Mouse (Mus musculus) neural tube, embryonic 11.5 days (tissue): ENCODE measurements around the gene Ctrb1. TPM values are rescaled to one million over a fixed set of nuclear protein-coding genes. Genes with fewer than 3 reads are reported as not detected.

Source experiments
- ATAC-seq: fragments of 200-750 bp; cut with Nextera tagmentation; 2 replicates; pipeline ENCODE4 v1.8.0; 2017; ENCODE audit warnings: moderate number of reproducible peaks, mild to moderate bottlenecking, moderate TSS enrichment, moderate library complexity; ENCODE audit not compliant: insufficient read depth, low FRiP score, low TSS enrichment
- DNase-seq: peaks from one replicate; pipeline ENCODE4 v3.0.0-alpha.2; 2015; ENCODE audit warnings: low spot score
- H3K27ac ChIP-seq: fragments of 300-500 bp; sonication (generic); 2 replicates; pipeline ENCODE4 v1.5.1; 2014; ENCODE audit warnings: low read depth, mild to moderate bottlenecking, low read length
- H3K27me3 ChIP-seq: fragments of 300-500 bp; sonication (generic); 2 replicates; pipeline ENCODE4 v1.6.1; 2014; ENCODE audit warnings: mild to moderate bottlenecking, low read length, mixed read lengths; ENCODE audit not compliant: control insufficient read depth, insufficient read depth
- H3K36me3 ChIP-seq: fragments of 300-500 bp; sonication (generic); 2 replicates; pipeline ENCODE4 v1.6.1; 2014; ENCODE audit warnings: mild to moderate bottlenecking, low read length, moderate library complexity, mixed read lengths; ENCODE audit not compliant: control insufficient read depth, insufficient read depth
- H3K4me1 ChIP-seq: fragments of 300-500 bp; sonication (generic); 2 replicates; pipeline ENCODE4 v1.6.1; 2014; ENCODE audit warnings: low read length, mixed read lengths; ENCODE audit not compliant: control insufficient read depth, insufficient read depth
- H3K4me2 ChIP-seq: fragments of 300-500 bp; sonication (generic); 2 replicates; pipeline ENCODE4 v1.6.1; 2014; ENCODE audit warnings: low read depth, mild to moderate bottlenecking, moderate library complexity
- H3K4me3 ChIP-seq: fragments of 300-500 bp; sonication (generic); 2 replicates; pipeline ENCODE4 v1.5.1; 2014; ENCODE audit warnings: low read depth, low read length
- H3K9ac ChIP-seq: fragments of 300-500 bp; sonication (generic); 2 replicates; pipeline ENCODE4 v1.6.1; 2014; ENCODE audit warnings: mild to moderate bottlenecking, low read length
- H3K9me3 ChIP-seq: fragments of 300-500 bp; sonication (generic); 2 replicates; pipeline ENCODE4 v1.6.1; 2016; ENCODE audit warnings: low read length; ENCODE audit not compliant: control insufficient read depth
- WGBS: fragments of 180-500 bp; shearing (Covaris S2); extraction: QIAGEN DNeasy Blood & Tissue Kit; methylation state at CpG from one replicate; pipeline ENCODE4 v1.1.7; 2014; 5-methylcytosine and 5-hydroxymethylcytosine counted together
- polyA plus RNA-seq: library from polyadenylated mRNA; unstranded; fragments of >200 nt; fragmentation: Nextera tagmentation; extraction: Ambion mirVana; gene quantifications from 2 replicates; pipeline ENCODE4 v1.2.1, GENCODE M21; 2014

The Ctrb1 gene
- polyA plus RNA-seq, 1 experiment from 2014 or later: not detected

GRCm38 (mm10) chr8:111726102-111726900, 35.5 kb upstream of the Ctrb1 start:
- H3K27me3 ChIP-seq: no peaks in the 10 kb centered on the region
- H3K4me2 ChIP-seq: no peak overlapping the region
- DNase-seq (no peak), ATAC-seq (no peak)
- peaks cover 25% of the 10 kb centered on the region for H3K4me1 ChIP-seq
- H3K27ac ChIP-seq: no peak overlapping the region
- WGBS: 72% methylated on average over 7 of the region's 7 CpGs
- H3K9ac ChIP-seq: no peak overlapping the region
- H3K36me3 ChIP-seq: no peaks in the 10 kb centered on the region
- H3K4me3 ChIP-seq: no peak overlapping the region
- H3K9me3 ChIP-seq: no peaks in the 10 kb centered on the region

- no peak overlapping the region for H3K9ac ChIP-seq
- WGBS: 88% methylated on average over 6 of the region's 6 CpGs
- no peak for ATAC-seq
- H3K4me2 ChIP-seq: no peak overlapping the region
- no peak overlapping the region for H3K4me3 ChIP-seq
- H3K27me3 ChIP-seq: no peaks in the 10 kb centered on the region
- H3K36me3 ChIP-seq: 0 out of 2 replicates have a peak, but pooled peaks cover 4% of the 10 kb centered on the region
- peaks cover 16% of the 10 kb centered on the region; the same call in 1 of the 2 replicates for H3K4me1 ChIP-seq
- no peaks in the 10 kb centered on the region for H3K9me3 ChIP-seq
- no peak overlapping the region for H3K27ac ChIP-seq
- DNase-seq: no peak
Measured at GRCm38 (mm10) chr8:111725341-111725740, 34.5 kb upstream of the Ctrb1 start.

GRCm38 (mm10) chr8:111720115-111720544, 29.3 kb upstream of the Ctrb1 start:
- no peak overlapping the region for H3K4me2 ChIP-seq
- peaks cover 23% of the 10 kb centered on the region for H3K4me1 ChIP-seq
- DNase-seq (no peak), ATAC-seq (no peak)
- H3K9me3 ChIP-seq: no peaks in the 10 kb centered on the region
- no peak overlapping the region for H3K9ac ChIP-seq
- no peak overlapping the region for H3K27ac ChIP-seq
- no peaks in the 10 kb centered on the region for H3K27me3 ChIP-seq
- peaks cover 4% of the 10 kb centered on the region; the same call in 1 of the 2 replicates for H3K36me3 ChIP-seq
- H3K4me3 ChIP-seq: no peak overlapping the region
- 76% methylated on average over 4 of the region's 4 CpGs for WGBS

- 64% methylated on average over 5 of the region's 5 CpGs for WGBS
- H3K4me1 ChIP-seq: peaks cover 23% of the 10 kb centered on the region
- H3K27ac ChIP-seq: no peak overlapping the region
- H3K27me3 ChIP-seq: no peaks in the 10 kb centered on the region
- DNase-seq (no peak), ATAC-seq (no peak)
- H3K9ac ChIP-seq: no peak overlapping the region
- no peak overlapping the region for H3K4me3 ChIP-seq
- H3K36me3 ChIP-seq: peaks cover 7% of the 10 kb centered on the region
- no peak overlapping the region for H3K4me2 ChIP-seq
- H3K9me3 ChIP-seq: no peaks in the 10 kb centered on the region
Measured at GRCm38 (mm10) chr8:111718937-111719336, 28.1 kb upstream of the Ctrb1 start.

DNA sequence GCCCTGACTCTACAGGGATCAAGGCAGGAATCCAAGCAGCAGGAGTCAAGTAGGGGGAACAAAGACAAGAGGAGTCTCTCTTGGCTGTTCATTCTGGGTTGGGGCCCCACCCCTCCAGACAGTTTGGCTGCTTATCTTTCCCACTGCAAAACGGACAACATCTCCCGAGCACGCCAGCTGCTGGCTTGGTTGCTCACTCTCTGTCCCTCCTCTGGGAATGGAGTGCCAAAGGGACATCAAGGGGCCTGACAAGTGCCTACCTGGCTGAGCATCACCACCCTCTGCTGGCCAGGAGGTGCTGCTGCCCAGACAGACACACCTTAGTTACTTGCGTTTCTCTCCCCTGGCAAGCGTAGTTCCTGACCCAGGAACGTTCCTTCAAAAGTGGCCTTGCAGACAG, 27.1 kb upstream of the Ctrb1 start:
- no peak overlapping the region for H3K4me3 ChIP-seq
- H3K27me3 ChIP-seq: no peaks in the 10 kb centered on the region
- no peak for DNase-seq
- peak overlapping the region; percentile 89 for H3K27ac ChIP-seq
- peaks cover 14% of the 10 kb centered on the region for H3K36me3 ChIP-seq
- no peak overlapping the region for H3K4me2 ChIP-seq
- no peak for ATAC-seq
- H3K9ac ChIP-seq: peak overlapping the region; percentile 35; the same call in 1 of the 2 replicates
- peaks cover 23% of the 10 kb centered on the region for H3K4me1 ChIP-seq
- WGBS: 73% methylated on average over 6 of the region's 6 CpGs
- H3K9me3 ChIP-seq: no peaks in the 10 kb centered on the region

DNA sequence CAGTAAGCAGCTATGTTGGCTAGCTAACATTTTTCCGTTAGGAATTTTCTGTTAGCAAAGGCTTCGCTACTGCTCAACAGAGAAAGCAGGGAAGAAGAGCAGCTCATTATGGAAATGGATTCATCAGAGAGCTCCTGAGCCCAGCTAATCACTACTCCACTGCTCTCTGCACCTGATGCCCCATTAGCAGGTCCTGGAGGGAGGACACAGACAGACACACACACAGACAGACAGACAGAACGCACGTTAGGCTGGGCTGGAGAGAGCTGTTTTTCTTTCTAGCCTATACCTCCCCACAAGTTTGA, 26.6 kb upstream of the Ctrb1 start:
- WGBS: 82% methylated on average over 4 of the region's 4 CpGs
- H3K36me3 ChIP-seq: peaks cover 16% of the 10 kb centered on the region
- ATAC-seq: peak; percentile 17; the same call in 1 of the 2 replicates
- no peak for DNase-seq
- H3K9ac ChIP-seq: peak overlapping the region; percentile 35; the same call in 1 of the 2 replicates
- H3K4me2 ChIP-seq: no peak overlapping the region
- H3K27me3 ChIP-seq: no peaks in the 10 kb centered on the region
- no peak overlapping the region for H3K4me3 ChIP-seq
- no peaks in the 10 kb centered on the region for H3K9me3 ChIP-seq
- peak overlapping the region; percentile 89 for H3K27ac ChIP-seq
- H3K4me1 ChIP-seq: peaks cover 23% of the 10 kb centered on the region

DNA sequence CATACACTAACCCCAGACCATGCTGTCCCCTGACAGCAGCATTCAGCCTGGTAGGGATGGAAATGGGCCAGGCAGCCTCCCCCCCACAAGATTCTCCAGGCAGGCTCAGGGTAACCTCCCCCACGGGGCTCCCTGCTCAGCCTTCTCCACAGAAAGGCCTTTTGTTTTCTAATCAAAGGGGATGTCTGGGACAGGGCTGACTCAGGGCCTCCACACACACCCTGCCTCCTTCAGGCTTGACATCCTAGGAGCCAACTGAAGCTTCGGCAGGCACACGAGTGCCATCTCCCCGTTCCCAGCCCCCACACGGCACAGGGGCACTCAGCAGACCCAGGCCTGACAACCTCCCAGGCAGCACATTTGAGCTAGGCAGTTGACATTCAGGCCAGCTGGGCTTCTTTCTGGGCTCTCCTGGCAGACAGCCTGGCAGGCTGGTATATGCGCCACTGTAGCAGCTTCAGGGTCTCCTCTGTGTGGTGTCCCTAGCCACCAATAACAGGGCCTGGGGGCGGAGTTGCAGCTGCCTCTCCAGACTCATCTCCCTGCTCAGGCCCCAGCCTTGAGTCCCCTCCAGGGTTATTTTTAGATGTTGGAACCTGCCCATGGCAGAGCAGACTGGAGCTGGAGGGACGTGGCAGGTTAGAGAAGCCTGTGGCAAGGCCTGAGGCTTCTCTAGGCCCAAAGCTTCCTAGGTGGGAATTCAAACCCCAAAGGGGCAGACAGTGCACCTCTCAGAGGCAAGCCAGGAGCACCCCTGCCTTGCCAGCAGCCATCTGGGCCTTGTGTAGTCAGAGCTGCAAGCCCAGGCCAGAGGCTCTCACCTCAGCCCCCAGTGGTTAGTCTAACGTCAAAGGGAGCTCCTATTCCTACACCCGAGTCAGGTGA, 26.0 kb upstream of the Ctrb1 start:
- Histone ChIP-seq H3K27ac (peak overlapping the region; percentile 89), H3K9me3 (no peaks in the 10 kb centered on the region), H3K4me1 (peaks cover 23% of the 10 kb centered on the region), H3K4me3 (no peak overlapping the region), H3K9ac (peak overlapping the region; percentile 16), H3K36me3 (peaks cover 16% of the 10 kb centered on the region), H3K27me3 (no peaks in the 10 kb centered on the region), H3K4me2 (no peak overlapping the region)
- 47% methylated on average over 10 of the region's 10 CpGs for WGBS
- peak; percentile 68 for DNase-seq
- peak; percentile 67 for ATAC-seq

DNA sequence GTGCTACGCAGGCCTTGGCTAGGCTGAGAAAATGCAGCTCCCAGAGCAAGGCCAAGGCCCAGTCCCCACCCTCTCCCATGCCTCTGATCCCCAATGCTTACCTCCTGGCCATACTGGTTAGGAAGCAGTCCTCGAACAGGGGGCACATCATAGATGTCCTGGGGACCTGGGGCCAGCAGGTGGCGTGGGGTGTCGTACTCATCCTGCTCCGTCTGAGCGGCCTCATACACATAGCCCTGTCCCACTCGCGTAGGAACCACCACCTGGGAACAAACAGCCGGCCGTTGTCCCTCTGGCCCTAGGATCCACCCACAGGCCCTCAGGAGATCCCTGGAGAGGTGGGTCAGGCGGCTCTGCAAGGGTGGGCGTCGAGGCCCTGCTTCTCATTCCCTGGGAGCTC, 24.7 kb upstream of the Ctrb1 start:
- Histone ChIP-seq H3K27ac (no peak overlapping the region), H3K4me1 (peaks cover 23% of the 10 kb centered on the region), H3K27me3 (no peaks in the 10 kb centered on the region), H3K9ac (no peak overlapping the region), H3K4me2 (no peak overlapping the region), H3K36me3 (peaks cover 16% of the 10 kb centered on the region), H3K4me3 (no peak overlapping the region), H3K9me3 (no peaks in the 10 kb centered on the region)
- ATAC-seq (no peak), DNase-seq (no peak)
- WGBS: 86% methylated on average over 13 of the region's 13 CpGs
